Mouse (Mus musculus) heart, embryonic 13.5 days (tissue): ENCODE data around the gene Fes. TPM values are rescaled to one million over a fixed set of nuclear protein-coding genes. Genes with fewer than 3 reads are reported as not detected.

Source experiments
- ATAC-seq: fragments of 200-750 bp; cut with Nextera tagmentation; 2 replicates; pipeline ENCODE4 v1.8.0; 2017; ENCODE audit warnings: moderate TSS enrichment; ENCODE audit not compliant: insufficient number of reproducible peaks, low FRiP score, low TSS enrichment; ENCODE audit errors: extremely low read depth
- H3K27ac ChIP-seq: fragments of 300-500 bp; sonication (generic); replicated peaks from 2 replicates; pipeline ENCODE4 v1.5.1; 2015; ENCODE audit warnings: moderate library complexity, mild to moderate bottlenecking, inconsistent platforms
- H3K27me3 ChIP-seq: fragments of 300-500 bp; sonication (generic); replicated peaks from 2 replicates; pipeline ENCODE4 v1.6.1; 2015; ENCODE audit warnings: mild to moderate bottlenecking, inconsistent platforms
- H3K36me3 ChIP-seq: fragments of 300-500 bp; sonication (generic); 2 replicates; pipeline ENCODE4 v1.6.1; 2015; ENCODE audit warnings: mild to moderate bottlenecking, inconsistent platforms
- H3K4me1 ChIP-seq: fragments of 300-500 bp; sonication (generic); 2 replicates; pipeline ENCODE4 v1.6.1; 2015; ENCODE audit warnings: inconsistent platforms
- H3K4me2 ChIP-seq: fragments of 300-500 bp; sonication (generic); 2 replicates; pipeline ENCODE4 v1.6.1; 2015; ENCODE audit warnings: inconsistent platforms, mild to moderate bottlenecking, moderate library complexity
- H3K4me3 ChIP-seq: fragments of 300-500 bp; sonication (generic); 2 replicates; pipeline ENCODE4 v1.5.1; 2015; ENCODE audit warnings: moderate library complexity, mild to moderate bottlenecking, inconsistent platforms
- H3K9ac ChIP-seq: fragments of 300-500 bp; sonication (generic); 2 replicates; pipeline ENCODE4 v1.6.1; 2015; ENCODE audit warnings: inconsistent platforms, mild to moderate bottlenecking, moderate library complexity
- H3K9me3 ChIP-seq: fragments of 300-500 bp; sonication (generic); 2 replicates; pipeline ENCODE4 v1.6.1; 2016; ENCODE audit warnings: inconsistent platforms
- WGBS: fragments of 180-500 bp; shearing (Covaris S2); methylation state at CpG from one replicate; pipeline ENCODE4 v1.1.7; 2015; ENCODE audit warnings: mixed read lengths; 5-methylcytosine and 5-hydroxymethylcytosine counted together
- polyA plus RNA-seq: library from polyadenylated mRNA; unstranded; fragments of >200 nt; fragmentation: Nextera tagmentation; extraction: Ambion mirVana; gene quantifications from 2 replicates; pipeline ENCODE4 v1.2.1, GENCODE M21; 2015

The Fes gene
- polyA plus RNA-seq, 1 experiment from 2014 or later, result 10.8 TPM

GRCm38 (mm10) chr7:80365759-80366158 is 22.0 kb downstream of the Fes start:
- Histone ChIP-seq H3K9me3 (no peaks in the 10 kb centered on the region), H3K9ac (no peak overlapping the region), H3K27me3 (no peaks in the 10 kb centered on the region), H3K4me2 (no peak overlapping the region), H3K4me1 (peaks cover 29% of the 10 kb centered on the region), H3K36me3 (peaks cover 79% of the 10 kb centered on the region), H3K27ac (no peak overlapping the region), H3K4me3 (no peak overlapping the region)
- no peak for ATAC-seq
- WGBS, result 60% methylated on average over 2 of the region's 2 CpGs

- Histone ChIP-seq H3K4me2 (no peak overlapping the region), H3K4me3 (no peak overlapping the region), H3K27me3 (no peaks in the 10 kb centered on the region), H3K9ac (no peak overlapping the region), H3K36me3 (peaks cover 100% of the 10 kb centered on the region), H3K27ac (no peak overlapping the region), H3K4me1 (peaks cover 21% of the 10 kb centered on the region), H3K9me3 (no peaks in the 10 kb centered on the region)
- ATAC-seq, result no peak
- WGBS, result 47% methylated on average over 3 of the region's 3 CpGs
Measured at GRCm38 (mm10) chr7:80360435-80360834, 27.3 kb downstream of the Fes start.

GRCm38 (mm10) chr7:80358039-80358438 is 29.7 kb downstream of the Fes start:
- H3K9ac ChIP-seq, result no peak overlapping the region

GRCm38 (mm10) chr7:80357156-80357555 is 30.6 kb downstream of the Fes start:
- 55% methylated on average over 8 of the region's 8 CpGs for WGBS
- Histone ChIP-seq H3K9me3 (no peaks in the 10 kb centered on the region), H3K4me1 (peaks cover 21% of the 10 kb centered on the region), H3K27ac (peak overlapping the region; percentile 70), H3K27me3 (no peaks in the 10 kb centered on the region), H3K4me2 (no peak overlapping the region), H3K36me3 (peaks cover 96% of the 10 kb centered on the region), H3K4me3 (no peak overlapping the region), H3K9ac (no peak overlapping the region)
- no peak for ATAC-seq

More at GRCm38 (mm10) chr7:80358039-80358438, 29.7 kb downstream of the Fes start:
- Histone ChIP-seq H3K4me1 (peaks cover 21% of the 10 kb centered on the region), H3K27ac (peak overlapping the region; percentile 70), H3K4me3 (no peak overlapping the region), H3K9me3 (no peaks in the 10 kb centered on the region), H3K36me3 (peaks cover 96% of the 10 kb centered on the region), H3K4me2 (no peak overlapping the region), H3K27me3 (no peaks in the 10 kb centered on the region)
- ATAC-seq, result no peak
- WGBS, result 66% methylated on average over 4 of the region's 4 CpGs

- H3K4me3 ChIP-seq, result no peak overlapping the region
- ATAC-seq, result no peak
- peak overlapping the region; percentile 67 for H3K27ac ChIP-seq
- WGBS, result 87% methylated on average over 13 of the region's 13 CpGs
- no peak overlapping the region for H3K9ac ChIP-seq
- H3K27me3 ChIP-seq, result no peaks in the 10 kb centered on the region
- H3K4me1 ChIP-seq, result peaks cover 21% of the 10 kb centered on the region
- peaks cover 94% of the 10 kb centered on the region for H3K36me3 ChIP-seq
- H3K4me2 ChIP-seq, result no peak overlapping the region
- H3K9me3 ChIP-seq, result no peaks in the 10 kb centered on the region
Measured at GRCm38 (mm10) chr7:80356351-80356750, 31.4 kb downstream of the Fes start.

- H3K4me1 ChIP-seq, result peaks cover 15% of the 10 kb centered on the region
- no peaks in the 10 kb centered on the region for H3K27me3 ChIP-seq
- WGBS, result 93% methylated on average over 8 of the region's 8 CpGs
- H3K4me2 ChIP-seq, result no peak overlapping the region
- H3K36me3 ChIP-seq, result peaks cover 83% of the 10 kb centered on the region
- no peaks in the 10 kb centered on the region for H3K9me3 ChIP-seq
- no peak overlapping the region for H3K4me3 ChIP-seq
- no peak for ATAC-seq
- no peak overlapping the region for H3K27ac ChIP-seq
- H3K9ac ChIP-seq, result no peak overlapping the region
Measured at GRCm38 (mm10) chr7:80352920-80353319, 34.8 kb downstream of the Fes start.

- Histone ChIP-seq H3K27me3 (no peaks in the 10 kb centered on the region), H3K4me2 (no peak overlapping the region), H3K9ac (no peak overlapping the region), H3K27ac (no peak overlapping the region), H3K4me3 (no peak overlapping the region), H3K36me3 (peaks cover 62% of the 10 kb centered on the region), H3K4me1 (peaks cover 16% of the 10 kb centered on the region), H3K9me3 (no peaks in the 10 kb centered on the region)
- no peak for ATAC-seq
- 43% methylated on average over 2 of the region's 2 CpGs for WGBS
Measured at GRCm38 (mm10) chr7:80350808-80351207, 36.9 kb downstream of the Fes start.

GRCm38 (mm10) chr7:80347670-80348586 is 39.8 kb downstream of the Fes start:
- Histone ChIP-seq H3K9ac (0 out of 2 replicates have a peak overlapping the region, but pooled peaks have one; percentile 28), H3K27me3 (no peaks in the 10 kb centered on the region), H3K27ac (no peak overlapping the region), H3K9me3 (no peaks in the 10 kb centered on the region), H3K4me1 (peaks cover 24% of the 10 kb centered on the region), H3K36me3 (peaks cover 42% of the 10 kb centered on the region), H3K4me2 (no peak overlapping the region), H3K4me3 (no peak overlapping the region)
- no peak for ATAC-seq
- WGBS, result 66% methylated on average over 13 of the region's 13 CpGs

- H3K4me3 ChIP-seq, result no peak overlapping the region
- H3K27ac ChIP-seq, result no peak overlapping the region
- no peak overlapping the region for H3K4me2 ChIP-seq
- peaks cover 34% of the 10 kb centered on the region for H3K4me1 ChIP-seq
- 60% methylated on average over 5 of the region's 5 CpGs for WGBS
- no peak for ATAC-seq
- H3K9ac ChIP-seq, result no peak overlapping the region
- peaks cover 32% of the 10 kb centered on the region for H3K36me3 ChIP-seq
- no peaks in the 10 kb centered on the region for H3K9me3 ChIP-seq
- H3K27me3 ChIP-seq, result no peaks in the 10 kb centered on the region
Measured at GRCm38 (mm10) chr7:80346830-80347229, 40.9 kb downstream of the Fes start.

GRCm38 (mm10) chr7:80346173-80346572 is 41.6 kb downstream of the Fes start:
- no peak overlapping the region for H3K4me3 ChIP-seq
- no peak overlapping the region for H3K4me2 ChIP-seq
- H3K27me3 ChIP-seq, result no peaks in the 10 kb centered on the region
- H3K9me3 ChIP-seq, result no peaks in the 10 kb centered on the region
- H3K36me3 ChIP-seq, result peaks cover 27% of the 10 kb centered on the region
- no peak overlapping the region for H3K27ac ChIP-seq
- H3K9ac ChIP-seq, result no peak overlapping the region
- no peak for ATAC-seq
- 80% methylated on average over 9 of the region's 9 CpGs for WGBS
- H3K4me1 ChIP-seq, result peaks cover 41% of the 10 kb centered on the region

GRCm38 (mm10) chr7:80343270-80344018 is 44.3 kb downstream of the Fes start:
- 23% methylated on average over 19 of the region's 19 CpGs for WGBS

More at GRCm38 (mm10) chr7:80343270-80344018, 44.3 kb downstream of the Fes start:
- peak overlapping the region; percentile 92 for H3K9ac ChIP-seq
- H3K4me2 ChIP-seq, result peak overlapping the region; percentile 91
- H3K4me1 ChIP-seq, result peaks cover 58% of the 10 kb centered on the region
- H3K36me3 ChIP-seq, result peaks cover 5% of the 10 kb centered on the region; the same call in 1 of the 2 replicates
- H3K4me3 ChIP-seq, result peak overlapping the region; percentile 60
- H3K9me3 ChIP-seq, result no peaks in the 10 kb centered on the region
- H3K27me3 ChIP-seq, result no peaks in the 10 kb centered on the region
- no peak for ATAC-seq
- peak overlapping the region; percentile 76 for H3K27ac ChIP-seq
